Mouse (Mus musculus): ENCODE measurements around the gene Fadd. TPM values are rescaled to one million over a fixed set of nuclear protein-coding genes. Genes with fewer than 3 reads are reported as not detected.

The Fadd gene
- polyA plus RNA-seq, 1 experiment from 2014 or later: 4.7 TPM

DNA sequence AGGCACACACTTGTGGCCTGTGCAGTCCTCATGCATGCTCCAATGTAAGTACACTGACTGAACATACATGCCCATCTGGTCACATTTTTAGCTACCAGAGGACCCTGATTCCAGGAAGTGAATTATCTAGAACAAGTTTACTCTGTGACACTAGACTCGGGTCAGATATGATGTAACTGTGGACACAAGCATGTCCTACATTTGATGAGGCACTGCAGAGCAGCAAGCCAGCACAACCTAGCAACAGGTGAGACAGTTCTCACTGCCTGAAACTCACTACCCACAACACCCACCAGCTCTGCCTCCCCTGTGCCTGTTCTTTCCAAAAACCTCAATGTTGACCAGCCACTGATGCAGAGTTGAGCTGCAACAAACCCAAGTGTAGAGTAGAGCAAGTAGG, 31.5 kb downstream of the Fadd start:
- no peak for ATAC-seq
- Histone ChIP-seq H3K4me2 (ENCODE audit: low read length) (no peak overlapping the region), H3K4me3 (ENCODE audit: low read length) (no peak overlapping the region), H3K27ac (ENCODE audit: low read depth, low read length) (no peak overlapping the region), H3K9me3 (ENCODE audit: control insufficient read depth, low read length) (no peaks in the 10 kb centered on the region), H3K4me1 (ENCODE audit: control insufficient read depth, insufficient read depth, low read depth, low read length) (peaks cover 25% of the 10 kb centered on the region), H3K36me3 (ENCODE audit: control insufficient read depth, insufficient read depth, low read length) (peaks cover 7% of the 10 kb centered on the region; the same call in 1 of the 2 replicates), H3K9ac (ENCODE audit: low read depth, low read length) (no peak overlapping the region), H3K27me3 (replicated peaks; ENCODE audit: control insufficient read depth, insufficient read depth, low read length) (no peaks in the 10 kb centered on the region)
- WGBS: 95% methylated on average over 1 of the region's 1 CpGs

DNA sequence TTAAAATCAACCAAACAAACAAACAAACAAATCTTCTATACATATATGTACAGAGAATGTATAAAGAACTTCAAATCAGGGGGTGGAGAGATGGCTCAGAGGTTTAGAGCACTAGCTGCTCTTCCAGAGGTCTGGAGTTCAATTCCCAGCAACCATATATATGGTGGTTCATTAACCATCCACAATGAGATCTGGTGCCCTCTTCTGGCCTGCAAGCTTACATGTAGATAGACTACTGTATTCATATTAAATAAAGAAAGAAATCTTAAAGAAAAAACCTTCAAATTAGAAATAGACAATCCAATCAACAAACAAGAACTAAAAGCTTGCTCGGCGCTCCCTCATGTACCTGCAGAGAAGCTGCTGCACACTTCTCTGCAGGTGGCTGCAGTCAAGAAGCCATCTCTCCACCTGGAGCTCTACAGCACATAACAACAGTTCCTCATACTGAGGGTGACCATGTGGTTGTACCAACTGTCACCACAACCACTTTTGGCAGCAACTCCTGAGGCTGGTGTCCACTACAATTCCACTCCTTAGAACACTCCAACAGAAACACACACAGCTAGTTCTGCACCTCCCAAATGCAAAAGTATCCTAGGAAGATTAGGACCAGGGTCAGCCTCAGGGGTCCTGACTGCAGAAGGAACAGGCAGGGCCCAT, 32.2 kb downstream of the Fadd start:
- H3K27ac ChIP-seq (ENCODE audit: low read depth, low read length): no peak overlapping the region
- H3K4me1 ChIP-seq (ENCODE audit: control insufficient read depth, insufficient read depth, low read depth, low read length): peaks cover 25% of the 10 kb centered on the region
- H3K4me3 ChIP-seq (ENCODE audit: low read length): no peak overlapping the region
- H3K4me2 ChIP-seq (ENCODE audit: low read length): no peak overlapping the region
- WGBS: 97% methylated on average over 2 of the region's 2 CpGs
- ATAC-seq: no peak
- H3K9me3 ChIP-seq (ENCODE audit: control insufficient read depth, low read length): no peaks in the 10 kb centered on the region
- no peaks in the 10 kb centered on the region for H3K27me3 ChIP-seq (replicated peaks; ENCODE audit: control insufficient read depth, insufficient read depth, low read length)
- H3K36me3 ChIP-seq (ENCODE audit: control insufficient read depth, insufficient read depth, low read length): peaks cover 7% of the 10 kb centered on the region; the same call in 1 of the 2 replicates
- H3K9ac ChIP-seq (ENCODE audit: low read depth, low read length): no peak overlapping the region

DNA sequence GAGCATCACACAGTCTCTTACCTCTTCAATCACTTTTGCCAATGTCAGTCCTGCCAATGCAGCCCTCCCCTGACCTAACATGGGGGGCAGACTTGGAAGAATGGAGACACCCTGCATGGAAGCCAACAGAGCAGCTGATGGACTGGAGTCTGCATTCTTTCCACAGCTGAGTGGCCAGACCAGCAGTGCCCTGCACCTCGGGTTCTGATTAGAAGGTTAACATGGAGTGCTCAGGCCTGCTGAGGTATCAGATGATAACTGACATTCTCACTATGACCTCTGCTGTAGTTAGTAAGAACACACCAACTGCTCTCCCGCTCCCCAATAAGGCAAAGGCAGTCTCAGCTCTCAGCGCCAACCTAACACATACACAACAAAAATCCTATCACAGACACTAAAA, 37.0 kb downstream of the Fadd start:
- no peak overlapping the region for H3K27ac ChIP-seq (ENCODE audit: low read depth, low read length)
- no peak overlapping the region for H3K4me3 ChIP-seq (ENCODE audit: low read length)
- H3K9me3 ChIP-seq (ENCODE audit: control insufficient read depth, low read length): no peaks in the 10 kb centered on the region
- H3K9ac ChIP-seq (ENCODE audit: low read depth, low read length): no peak overlapping the region
- no peak for ATAC-seq
- H3K4me1 ChIP-seq (ENCODE audit: control insufficient read depth, insufficient read depth, low read depth, low read length): no peaks in the 10 kb centered on the region
- H3K27me3 ChIP-seq (replicated peaks; ENCODE audit: control insufficient read depth, insufficient read depth, low read length): no peaks in the 10 kb centered on the region
- H3K4me2 ChIP-seq (ENCODE audit: low read length): no peak overlapping the region
- WGBS: 84% methylated on average over 3 of the region's 3 CpGs
- peaks cover 3% of the 10 kb centered on the region; the same call in 1 of the 2 replicates for H3K36me3 ChIP-seq (ENCODE audit: control insufficient read depth, insufficient read depth, low read length)

DNA sequence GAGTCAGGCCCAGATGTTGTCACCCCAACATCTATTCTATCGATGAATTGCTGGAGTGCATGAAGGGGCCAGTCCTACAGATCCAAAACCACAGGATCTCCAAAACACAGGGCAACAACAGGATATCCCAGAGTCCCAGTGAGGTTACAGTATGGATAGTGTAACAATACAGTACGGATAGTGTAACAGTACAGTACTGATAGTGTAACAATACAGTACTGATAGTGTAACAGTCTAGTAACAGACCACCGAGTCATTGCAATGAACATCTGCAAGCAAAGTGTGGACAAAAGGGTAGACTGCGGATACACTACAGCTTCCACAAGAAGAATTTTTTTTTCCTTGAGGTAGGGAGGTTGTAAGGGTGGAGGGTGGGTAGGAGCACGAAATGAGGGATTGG, 40.9 kb downstream of the Fadd start:
- H3K36me3 ChIP-seq (ENCODE audit: control insufficient read depth, insufficient read depth, low read length): no peaks in the 10 kb centered on the region
- no peak for ATAC-seq
- H3K27ac ChIP-seq (ENCODE audit: low read depth, low read length): no peak overlapping the region
- WGBS: 94% methylated on average over 5 of the region's 5 CpGs
- no peak overlapping the region for H3K9ac ChIP-seq (ENCODE audit: low read depth, low read length)
- H3K4me3 ChIP-seq (ENCODE audit: low read length): no peak overlapping the region
- no peak overlapping the region for H3K4me2 ChIP-seq (ENCODE audit: low read length)
- H3K9me3 ChIP-seq (ENCODE audit: control insufficient read depth, low read length): no peaks in the 10 kb centered on the region
- H3K4me1 ChIP-seq (ENCODE audit: control insufficient read depth, insufficient read depth, low read depth, low read length): peaks cover 6% of the 10 kb centered on the region; the same call in 1 of the 2 replicates
- no peaks in the 10 kb centered on the region for H3K27me3 ChIP-seq (replicated peaks; ENCODE audit: control insufficient read depth, insufficient read depth, low read length)

DNA sequence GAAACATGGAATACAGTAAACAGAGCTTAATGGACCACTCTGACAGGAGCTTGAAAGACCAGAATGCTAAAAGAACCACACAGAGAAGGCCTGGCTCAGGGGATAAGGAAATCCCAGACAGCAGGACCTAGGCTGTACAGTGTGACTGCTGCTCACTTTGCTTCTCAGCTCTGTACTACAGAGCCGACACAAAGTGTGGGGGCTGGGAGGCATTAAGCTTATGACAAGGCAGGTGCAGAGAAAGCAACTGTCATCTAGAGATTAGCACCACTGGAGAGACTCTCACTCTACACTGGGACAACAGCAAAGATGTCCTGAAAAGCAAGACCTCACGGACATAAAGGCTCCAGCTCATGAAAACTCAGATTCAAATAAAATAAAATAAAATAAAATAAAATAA, 43.1 kb downstream of the Fadd start:
- no peak for ATAC-seq
- 78% methylated on average over 2 of the region's 2 CpGs for WGBS
- no peaks in the 10 kb centered on the region for H3K27me3 ChIP-seq (replicated peaks; ENCODE audit: control insufficient read depth, insufficient read depth, low read length)
- no peak overlapping the region for H3K9ac ChIP-seq (ENCODE audit: low read depth, low read length)
- H3K4me2 ChIP-seq (ENCODE audit: low read length): no peak overlapping the region
- no peaks in the 10 kb centered on the region for H3K9me3 ChIP-seq (ENCODE audit: control insufficient read depth, low read length)
- no peak overlapping the region for H3K27ac ChIP-seq (ENCODE audit: low read depth, low read length)
- H3K36me3 ChIP-seq (ENCODE audit: control insufficient read depth, insufficient read depth, low read length): no peaks in the 10 kb centered on the region
- peaks cover 6% of the 10 kb centered on the region; the same call in 1 of the 2 replicates for H3K4me1 ChIP-seq (ENCODE audit: control insufficient read depth, insufficient read depth, low read depth, low read length)
- H3K4me3 ChIP-seq (ENCODE audit: low read length): no peak overlapping the region

DNA sequence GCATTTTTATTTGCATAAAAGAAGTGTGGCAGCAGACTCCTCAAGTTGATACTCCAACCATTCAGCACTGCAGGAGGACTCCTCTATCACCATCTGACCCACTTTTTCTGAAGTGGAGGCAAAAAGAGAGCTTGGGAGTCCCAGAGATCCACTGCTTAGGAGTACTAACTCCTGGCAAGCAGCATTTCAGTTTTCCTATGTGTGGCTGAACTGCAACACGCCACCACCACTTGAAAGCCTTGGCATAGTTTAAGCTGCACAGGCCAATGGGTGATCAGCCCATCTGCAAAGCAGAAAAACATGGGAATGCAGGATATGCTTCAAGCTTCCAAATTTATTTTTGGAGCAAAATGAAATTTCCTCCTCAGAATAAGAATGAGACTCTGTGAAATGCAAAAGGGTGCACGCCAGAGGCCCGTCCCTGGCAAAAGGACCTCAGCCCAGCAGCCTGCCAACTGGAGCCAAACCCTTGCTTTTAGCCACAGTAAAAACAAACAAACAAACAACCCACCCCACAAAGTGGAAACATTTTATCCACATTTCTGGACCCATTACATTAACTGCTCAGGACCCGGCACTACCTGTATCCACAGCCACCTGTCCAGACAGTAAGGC, 44.1 kb downstream of the Fadd start:
- no peak; the same call in 1 of the 2 replicates for ATAC-seq
- H3K27me3 ChIP-seq (replicated peaks; ENCODE audit: control insufficient read depth, insufficient read depth, low read length): no peaks in the 10 kb centered on the region
- H3K27ac ChIP-seq (ENCODE audit: low read depth, low read length): no peak overlapping the region
- no peak overlapping the region for H3K9ac ChIP-seq (ENCODE audit: low read depth, low read length)
- WGBS: 87% methylated on average over 4 of the region's 4 CpGs
- no peaks in the 10 kb centered on the region for H3K9me3 ChIP-seq (ENCODE audit: control insufficient read depth, low read length)
- H3K4me3 ChIP-seq (ENCODE audit: low read length): no peak overlapping the region
- no peak overlapping the region for H3K4me2 ChIP-seq (ENCODE audit: low read length)
- H3K36me3 ChIP-seq (ENCODE audit: control insufficient read depth, insufficient read depth, low read length): no peaks in the 10 kb centered on the region
- peaks cover 6% of the 10 kb centered on the region; the same call in 1 of the 2 replicates for H3K4me1 ChIP-seq (ENCODE audit: control insufficient read depth, insufficient read depth, low read depth, low read length)

DNA sequence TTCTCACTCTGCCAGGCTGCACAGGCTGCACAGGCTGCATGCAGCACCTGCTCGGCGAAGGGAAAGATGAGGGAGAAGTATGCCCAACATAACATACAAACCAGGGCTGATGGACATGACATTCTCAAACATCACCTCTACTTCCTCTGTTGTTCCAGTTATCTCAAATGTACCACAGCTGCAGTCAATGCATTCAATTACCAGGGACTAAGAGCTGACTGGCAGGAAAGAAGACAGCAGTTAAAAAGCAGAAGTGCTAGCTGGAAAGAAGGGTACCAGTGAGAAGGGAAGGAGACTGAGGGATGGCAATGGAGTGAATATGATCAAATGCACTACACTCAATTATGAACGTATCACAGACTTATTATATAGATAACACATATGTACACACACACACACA, 45.9 kb downstream of the Fadd start:
- no peak overlapping the region for H3K9ac ChIP-seq (ENCODE audit: low read depth, low read length)
- no peaks in the 10 kb centered on the region for H3K27me3 ChIP-seq (replicated peaks; ENCODE audit: control insufficient read depth, insufficient read depth, low read length)
- no peak overlapping the region for H3K27ac ChIP-seq (ENCODE audit: low read depth, low read length)
- ATAC-seq: no peak
- H3K4me3 ChIP-seq (ENCODE audit: low read length): no peak overlapping the region
- H3K36me3 ChIP-seq (ENCODE audit: control insufficient read depth, insufficient read depth, low read length): no peaks in the 10 kb centered on the region
- 100% methylated on average over 3 of the region's 3 CpGs for WGBS
- peaks cover 9% of the 10 kb centered on the region for H3K4me1 ChIP-seq (ENCODE audit: control insufficient read depth, insufficient read depth, low read depth, low read length)
- no peak overlapping the region for H3K4me2 ChIP-seq (ENCODE audit: low read length)
- no peaks in the 10 kb centered on the region for H3K9me3 ChIP-seq (ENCODE audit: control insufficient read depth, low read length)

DNA sequence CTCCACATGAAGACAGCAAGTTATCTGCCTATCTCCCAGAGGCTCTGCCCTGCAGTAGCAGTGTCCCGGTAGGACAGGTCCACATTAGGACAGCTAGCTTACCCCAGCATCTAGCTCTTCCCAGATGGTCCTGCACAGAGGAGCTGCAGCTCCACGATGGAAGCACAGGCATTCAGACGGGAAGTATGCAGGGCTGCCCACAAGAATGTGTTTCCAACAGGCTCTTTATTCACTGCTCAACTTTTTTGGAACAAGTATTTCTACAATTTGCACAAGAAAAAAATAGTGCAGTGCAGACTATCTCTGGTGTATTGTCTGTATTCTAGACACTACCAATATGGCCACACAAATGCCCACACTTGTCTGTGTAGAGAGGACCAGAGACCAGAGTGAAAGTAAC, 47.5 kb downstream of the Fadd start:
- WGBS: 84% methylated on average over 3 of the region's 3 CpGs
- H3K9me3 ChIP-seq (ENCODE audit: control insufficient read depth, low read length): no peaks in the 10 kb centered on the region
- H3K27me3 ChIP-seq (replicated peaks; ENCODE audit: control insufficient read depth, insufficient read depth, low read length): no peaks in the 10 kb centered on the region
- ATAC-seq: no peak
- no peak overlapping the region for H3K27ac ChIP-seq (ENCODE audit: low read depth, low read length)
- H3K4me3 ChIP-seq (ENCODE audit: low read length): no peak overlapping the region
- H3K36me3 ChIP-seq (ENCODE audit: control insufficient read depth, insufficient read depth, low read length): no peaks in the 10 kb centered on the region
- no peak overlapping the region for H3K9ac ChIP-seq (ENCODE audit: low read depth, low read length)
- H3K4me1 ChIP-seq (ENCODE audit: control insufficient read depth, insufficient read depth, low read depth, low read length): peaks cover 9% of the 10 kb centered on the region
- H3K4me2 ChIP-seq (ENCODE audit: low read length): no peak overlapping the region

DNA sequence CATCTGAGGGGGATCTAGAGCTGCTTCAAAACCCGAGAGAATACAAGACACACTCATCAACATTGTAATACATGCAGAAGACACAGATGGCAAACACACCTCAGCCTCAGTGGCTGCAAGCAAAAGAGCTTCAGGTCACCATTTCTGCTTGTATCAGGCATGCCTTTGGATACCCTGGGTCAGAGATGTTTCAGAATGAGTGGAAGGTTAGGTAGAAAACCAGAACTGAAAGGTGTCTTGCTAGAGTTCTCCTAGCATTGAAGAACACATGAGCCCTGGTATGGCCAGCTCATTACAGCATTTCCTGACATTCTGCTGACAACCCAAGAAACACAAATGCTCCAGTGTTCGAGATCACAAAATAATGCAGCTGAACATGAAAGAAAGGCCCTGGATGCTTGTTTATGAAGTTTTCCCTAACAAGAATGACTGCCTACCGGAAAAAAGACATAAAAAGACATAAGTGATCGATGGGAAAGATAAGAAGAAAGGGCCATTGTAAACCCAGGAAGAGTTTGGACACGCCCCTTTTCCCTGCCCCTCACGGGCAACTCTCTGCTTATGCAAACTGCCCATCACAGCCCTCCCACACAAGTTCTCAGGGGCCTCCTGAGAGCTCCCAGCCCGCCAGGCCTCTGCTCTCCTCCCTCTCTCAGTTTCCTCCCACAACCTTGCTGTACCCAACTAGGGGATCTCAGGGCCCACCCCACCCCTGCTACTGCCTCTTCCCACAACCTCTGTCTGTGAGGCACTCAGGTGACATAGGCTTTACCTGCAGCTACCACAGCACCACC, 50.5 kb downstream of the Fadd start:
- Histone ChIP-seq H3K36me3 (ENCODE audit: control insufficient read depth, insufficient read depth, low read length) (no peaks in the 10 kb centered on the region), H3K27ac (ENCODE audit: low read depth, low read length) (no peak overlapping the region), H3K9me3 (ENCODE audit: control insufficient read depth, low read length) (no peaks in the 10 kb centered on the region), H3K27me3 (replicated peaks; ENCODE audit: control insufficient read depth, insufficient read depth, low read length) (no peaks in the 10 kb centered on the region), H3K4me3 (ENCODE audit: low read length) (no peak overlapping the region), H3K4me2 (ENCODE audit: low read length) (no peak overlapping the region), H3K4me1 (ENCODE audit: control insufficient read depth, insufficient read depth, low read depth, low read length) (peaks cover 5% of the 10 kb centered on the region; the same call in 1 of the 2 replicates), H3K9ac (ENCODE audit: low read depth, low read length) (no peak overlapping the region)
- ATAC-seq: no peak
- WGBS: 34% methylated on average over 7 of the region's 7 CpGs

Measured in hindbrain, embryonic 16.5 days (tissue).